Mouse (Mus musculus): ENCODE data around the gene Epb41l2.
A peak's percentile ranks its signal among the peaks of the same experiment; 100 is the strongest.

The Epb41l2 gene

GRCm38 (mm10) chr10:25359208-25359958 lies at the start of gene Epb41l2:
Epb41l2 (plus strand) TSS chr10:25359798.
- DNase-seq (ENCODE audit: low spot score in 2 of 2) = peak; percentile 89 to 97

GRCm38 (mm10) chr10:25309996-25310395 lies 49.6 kb upstream of the Epb41l2 start:
- no peak for DNase-seq (ENCODE audit: low spot score in 2 of 2)

GRCm38 (mm10) chr10:25310736-25311135 lies 48.9 kb upstream of the Epb41l2 start:
- DNase-seq (ENCODE audit: low spot score in 2 of 2) = no peak

- no peak for DNase-seq (ENCODE audit: low spot score in 2 of 2)
Observed at GRCm38 (mm10) chr10:25311554-25312212, 47.9 kb upstream of the Epb41l2 start.

GRCm38 (mm10) chr10:25313856-25314584 lies 45.6 kb upstream of the Epb41l2 start:
- no peak for DNase-seq (ENCODE audit: low spot score in 2 of 2)

- no peak for DNase-seq (ENCODE audit: low spot score in 2 of 2)
Observed at GRCm38 (mm10) chr10:25317665-25318064, 41.9 kb upstream of the Epb41l2 start.

GRCm38 (mm10) chr10:25318405-25318804 lies 41.2 kb upstream of the Epb41l2 start:
- no peak for DNase-seq (ENCODE audit: low spot score in 2 of 2)

GRCm38 (mm10) chr10:25319531-25319930 lies 40.1 kb upstream of the Epb41l2 start:
- DNase-seq (ENCODE audit: low spot score in 2 of 2) = no peak

- DNase-seq (ENCODE audit: low spot score in 2 of 2) = no peak
Observed at GRCm38 (mm10) chr10:25321198-25321597, 38.4 kb upstream of the Epb41l2 start.

- no peak for DNase-seq (ENCODE audit: low spot score in 2 of 2)
Observed at GRCm38 (mm10) chr10:25325690-25326089, 33.9 kb upstream of the Epb41l2 start.

- DNase-seq (ENCODE audit: low spot score in 2 of 2) = no peak
Observed at GRCm38 (mm10) chr10:25327511-25327910, 32.1 kb upstream of the Epb41l2 start.

GRCm38 (mm10) chr10:25330094-25330493 lies 29.5 kb upstream of the Epb41l2 start:
- no peak for DNase-seq (ENCODE audit: low spot score in 2 of 2)

- no peak for DNase-seq (ENCODE audit: low spot score in 2 of 2)
Observed at GRCm38 (mm10) chr10:25331321-25332049, 28.1 kb upstream of the Epb41l2 start.

- no peak for DNase-seq (ENCODE audit: low spot score in 2 of 2)
Observed at GRCm38 (mm10) chr10:25333390-25334079, 26.1 kb upstream of the Epb41l2 start.

- DNase-seq (ENCODE audit: low spot score in 2 of 2) = no peak
Observed at GRCm38 (mm10) chr10:25340675-25341074, 18.9 kb upstream of the Epb41l2 start.

GRCm38 (mm10) chr10:25342801-25343200 lies 16.8 kb upstream of the Epb41l2 start:
- no peak for DNase-seq (ENCODE audit: low spot score in 2 of 2)

- DNase-seq (ENCODE audit: low spot score in 2 of 2) = no peak
Observed at GRCm38 (mm10) chr10:25353941-25354340, 5.7 kb upstream of the Epb41l2 start.

- DNase-seq (ENCODE audit: low spot score in 2 of 2) = no peak
Observed at GRCm38 (mm10) chr10:25354390-25354789, 5.2 kb upstream of the Epb41l2 start.

GRCm38 (mm10) chr10:25359959-25360811 lies 587 bp downstream of the Epb41l2 start:
- peak; percentile 20 to 67 for DNase-seq (ENCODE audit: low spot score in 2 of 2)

GRCm38 (mm10) chr10:25362235-25362634 lies 2.6 kb downstream of the Epb41l2 start:
- no peak for DNase-seq (ENCODE audit: low spot score in 2 of 2)

Data from spleen, postnatal 4 days (tissue).